8 mouse cellular contexts compared by ENCODE assay signal in the genomic region with DNA sequence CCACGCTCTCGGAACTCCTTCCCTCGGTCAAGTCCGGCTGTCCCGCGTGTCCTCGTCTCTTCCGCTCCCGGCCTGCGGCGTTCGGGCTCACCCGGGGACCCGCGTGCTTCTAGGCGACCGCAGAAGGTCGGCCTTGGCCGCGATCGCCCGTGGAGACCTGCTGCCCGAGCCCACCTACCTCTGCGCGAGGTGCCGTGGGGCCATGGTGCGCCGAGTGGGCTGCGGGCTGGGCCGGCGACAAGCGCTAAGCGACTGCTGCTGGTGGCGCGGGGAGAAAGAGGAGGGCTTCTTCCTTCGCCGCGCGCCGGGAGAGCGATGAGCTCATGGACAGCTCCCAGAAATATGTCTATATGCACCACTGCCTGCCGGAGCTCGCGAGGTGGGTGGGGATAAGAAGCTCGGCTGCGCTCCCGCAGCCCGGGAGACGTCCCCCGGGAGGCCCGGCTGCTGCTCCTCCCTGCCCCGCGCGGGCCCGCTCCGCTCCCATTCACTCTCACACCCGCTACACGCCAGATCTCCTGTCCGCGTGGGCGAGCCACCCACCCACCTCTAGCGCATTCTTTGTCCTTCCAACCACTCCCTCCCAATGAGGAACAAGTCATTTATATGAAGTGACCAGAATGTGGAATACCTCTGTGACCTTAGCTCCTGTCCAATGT. TPM values are rescaled to one million over a fixed set of nuclear protein-coding genes. Genes with fewer than 3 reads are reported as not detected.
A peak's percentile ranks its signal among the peaks of the same experiment; 100 is the strongest.
DNase-seq lines count a peak whose midpoint lies in the region; ATAC-seq and TF ChIP-seq lines count a peak whose summit lies in the region.

A gene (minus strand): TSS at position 609 of the 659 bp plus-strand sequence.

- H3K27ac ChIP-seq in kidney, embryonic 16.5 days (ENCODE audit: low read length) = no peak within 1 kb of the TSS
- H3K27ac ChIP-seq in liver, adult 2 months (replicated peaks; ENCODE audit: insufficient read depth, low read depth, low read length) = no peak within 1 kb of the TSS
- peak within 1 kb of the TSS; percentile 81 for H3K27ac ChIP-seq in neural tube, embryonic 15.5 days (replicated peaks)

- no peaks in the 10 kb centered on the region for H3K9me3 ChIP-seq in kidney, embryonic 16.5 days (ENCODE audit: low read length)
- no peaks in the 10 kb centered on the region for H3K9me3 ChIP-seq in neural tube, embryonic 15.5 days (replicated peaks)

- peak within 1 kb of the TSS; percentile 100 for H3K4me2 ChIP-seq in kidney, embryonic 16.5 days (replicated peaks; ENCODE audit: low read depth, low read length)
- peak within 1 kb of the TSS; percentile 96 for H3K4me2 ChIP-seq in neural tube, embryonic 15.5 days

- no peaks in the 10 kb centered on the region for H3K36me3 ChIP-seq in kidney, embryonic 16.5 days (ENCODE audit: insufficient read depth, low read length)
- H3K36me3 ChIP-seq in liver, adult 2 months (ENCODE audit: control insufficient read depth, insufficient read depth, low read length) = no peaks in the 10 kb centered on the region
- no peaks in the 10 kb centered on the region for H3K36me3 ChIP-seq in neural tube, embryonic 15.5 days

- TF ChIP-seq CTCF in liver, adult 2 months (IDR thresholded peaks at IDR 0.05; ENCODE audit: low read depth, low read length) = no peak

- peak; percentile 4 to 6 for DNase-seq in urinary bladder, adult 18-20 months (ENCODE audit: low spot score in 2 of 2)
- no peak for DNase-seq in urinary bladder, postnatal 10 days (ENCODE audit: low spot score)
- DNase-seq in embryo, embryonic 9.5 days (ENCODE audit: extremely low spot score) = peak; percentile 51
- no peak for DNase-seq in liver, adult 2 months (ENCODE audit: extremely low read depth, low read depth, low spot score)
- no peak for DNase-seq in thymus, postnatal 10 days (ENCODE audit: low spot score in 2 of 2)

- peak within 1 kb of the TSS; percentile 74 for H3K9ac ChIP-seq in kidney, embryonic 16.5 days (replicated peaks; ENCODE audit: low read length)
- peak within 1 kb of the TSS; percentile 66; the same call in 1 of the 2 replicates for H3K9ac ChIP-seq in liver, adult 2 months (ENCODE audit: low read depth, low read length)
- H3K9ac ChIP-seq in neural tube, embryonic 15.5 days (replicated peaks) = peak within 1 kb of the TSS; percentile 92

- H3K4me1 ChIP-seq in kidney, embryonic 16.5 days (ENCODE audit: insufficient read depth, low read length) = peaks cover 12% of the 10 kb centered on the region; the same call in 1 of the 2 replicates
- H3K4me1 ChIP-seq in liver, adult 2 months (ENCODE audit: control insufficient read depth, insufficient read depth, low read length) = no peaks in the 10 kb centered on the region
- H3K4me1 ChIP-seq in neural tube, embryonic 15.5 days = peaks cover 21% of the 10 kb centered on the region

- TF ChIP-seq POLR2A in liver, adult 2 months (IDR thresholded peaks at IDR 0.05; ENCODE audit: extremely low read depth, insufficient read depth, low read length) = no peak

- WGBS in kidney, embryonic 16.5 days = under 1% methylated on average over 62 of the region's 62 CpGs
- 2% methylated on average over 62 of the region's 62 CpGs for WGBS in liver, adult 2 months
- under 1% methylated on average over 62 of the region's 62 CpGs for WGBS in neural tube, embryonic 15.5 days

- peak within 1 kb of the TSS; percentile 64 for H3K4me3 ChIP-seq in kidney, embryonic 16.5 days (ENCODE audit: low read length)
- H3K4me3 ChIP-seq in liver, adult 2 months (ENCODE audit: insufficient read depth, low read depth, low read length) = peak within 1 kb of the TSS; percentile 63; the same call in 1 of the 2 replicates
- peak within 1 kb of the TSS; percentile 80 for H3K4me3 ChIP-seq in neural tube, embryonic 15.5 days (replicated peaks)

- H3K27me3 ChIP-seq in kidney, embryonic 16.5 days (ENCODE audit: insufficient read depth, low read length) = peaks cover 26% of the 10 kb centered on the region
- H3K27me3 ChIP-seq in liver, adult 2 months (ENCODE audit: control insufficient read depth, insufficient read depth, low read length) = peaks cover 12% of the 10 kb centered on the region
- H3K27me3 ChIP-seq in neural tube, embryonic 15.5 days (replicated peaks) = no peaks in the 10 kb centered on the region

- peak; percentile 70 for ATAC-seq in granulocyte monocyte progenitor cell, adult 5-6 weeks (replicated peaks; ENCODE audit: poor library complexity, severe bottlenecking)
- ATAC-seq in kidney, embryonic 16.5 days (ENCODE audit: low FRiP score, low TSS enrichment) = peak; percentile 94
- peak; percentile 87 for ATAC-seq in neural tube, embryonic 15.5 days (ENCODE audit: low FRiP score)

- no peaks in the 10 kb centered on the region for H3K79me2 ChIP-seq in liver, adult 2 months (ENCODE audit: control insufficient read depth, insufficient read depth, low read length)

RNA-seq across cellular contexts. Expression of the gene that starts here (rescaled TPM):
- total RNA-seq in granulocyte monocyte progenitor cell, adult 5-6 weeks (2014; fragmentation: Nextera tagmentation) = 0.45 and 0.73 TPM in 2 replicates
- 0.26 TPM in 1 of 2 replicates, not detected in the other for total RNA-seq in granulocyte monocyte progenitor cell, adult 5-6 weeks (2017)
- 7.5 and 10.8 TPM in 2 replicates for polyA plus RNA-seq in kidney, embryonic 16.5 days (2015; fragmentation: Nextera tagmentation; extraction: Ambion mirVana)
- 5.6 and 9.1 TPM in 2 replicates for total RNA-seq in liver, adult 2 months (2014; rRNA removed)
- polyA plus RNA-seq in liver, adult 2 months (2012; rRNA removed) = 1.2 TPM in 2 replicates
- 136 and 166 TPM in 2 replicates for polyA plus RNA-seq in neural tube, embryonic 15.5 days (2015; fragmentation: Nextera tagmentation; extraction: Ambion mirVana)

Comparison
In these comparisons a context has a peak if more than half of its experiments do, and no peak if none do; other contexts are left out.
1. RNA of the gene that starts here (polyA plus RNA-seq): 136 to 166 TPM in neural tube, embryonic 15.5 days; 7.5 to 10.8 TPM in kidney, embryonic 16.5 days and 1.2 TPM in liver, adult 2 months; every median in the first group is over 10 times any median in the second.
2. DNase-seq: peak in urinary bladder, adult 18-20 months (2 of 2) and embryo, embryonic 9.5 days (single experiment); none in urinary bladder, postnatal 10 days (single experiment), liver, adult 2 months (single experiment) and thymus, postnatal 10 days (0 of 2).
3. Peak in ATAC-seq in granulocyte monocyte progenitor cell, adult 5-6 weeks; RNA of the gene not detected or under 1 TPM.
4. Peak in every context shown above with its lines, with median percentiles within 50 percentile points of each other: ATAC-seq, H3K4me3 ChIP-seq and H3K9ac ChIP-seq.